Mouse (Mus musculus): ENCODE measurements around the gene Tcl1b2.

GRCm38 (mm10) chr12:105126516-105126915, 19.3 kb upstream of the Tcl1b2 start:
- TF ChIP-seq POLR2A (IDR thresholded peaks at IDR 0.05; ENCODE audit: low read depth, low read length) (no peak), CTCF (IDR thresholded peaks at IDR 0.05; ENCODE audit: extremely low read depth, insufficient read length, insufficient replicate concordance, low read depth, low read length) (no peak)
